Mouse (Mus musculus): ENCODE results near the gene Phb2.

DNA sequence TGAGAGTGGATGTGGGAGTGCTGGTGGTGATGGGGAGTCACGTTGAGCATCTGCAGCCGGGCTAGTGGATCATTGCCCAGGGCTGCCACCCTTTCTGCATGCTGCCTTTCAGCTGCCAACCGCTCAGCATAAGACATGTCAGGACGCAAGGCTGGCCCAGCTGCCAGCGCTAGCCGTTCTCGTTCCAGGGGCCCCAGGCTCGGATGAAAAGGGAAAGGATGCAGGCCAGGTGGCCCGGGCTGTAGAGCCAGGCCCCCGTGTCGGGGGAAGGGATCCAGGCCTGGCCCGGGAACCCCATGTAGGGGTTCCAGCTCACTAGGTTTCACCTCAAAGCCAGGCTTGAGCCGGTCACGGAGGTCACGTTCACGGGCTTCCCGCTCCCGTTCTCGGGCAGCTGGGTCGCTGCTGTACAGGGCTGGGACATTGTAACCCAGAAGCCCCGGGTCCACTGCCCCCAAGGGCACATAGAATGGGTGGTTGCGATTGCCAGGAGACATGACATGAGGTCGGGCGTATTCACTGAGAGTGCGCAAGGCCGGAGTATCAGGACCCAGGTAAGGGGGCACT is 32.7 kb downstream of the Phb2 start:
- TF ChIP-seq CTCF (IDR thresholded peaks at IDR 0.05; ENCODE audit: low read depth, low read length) (no peak), GATA1 (IDR thresholded peaks at IDR 0.05; ENCODE audit: borderline replicate concordance, low read length) (no peak)
